8 mouse cellular contexts compared by ENCODE assay signal in the genomic region with DNA sequence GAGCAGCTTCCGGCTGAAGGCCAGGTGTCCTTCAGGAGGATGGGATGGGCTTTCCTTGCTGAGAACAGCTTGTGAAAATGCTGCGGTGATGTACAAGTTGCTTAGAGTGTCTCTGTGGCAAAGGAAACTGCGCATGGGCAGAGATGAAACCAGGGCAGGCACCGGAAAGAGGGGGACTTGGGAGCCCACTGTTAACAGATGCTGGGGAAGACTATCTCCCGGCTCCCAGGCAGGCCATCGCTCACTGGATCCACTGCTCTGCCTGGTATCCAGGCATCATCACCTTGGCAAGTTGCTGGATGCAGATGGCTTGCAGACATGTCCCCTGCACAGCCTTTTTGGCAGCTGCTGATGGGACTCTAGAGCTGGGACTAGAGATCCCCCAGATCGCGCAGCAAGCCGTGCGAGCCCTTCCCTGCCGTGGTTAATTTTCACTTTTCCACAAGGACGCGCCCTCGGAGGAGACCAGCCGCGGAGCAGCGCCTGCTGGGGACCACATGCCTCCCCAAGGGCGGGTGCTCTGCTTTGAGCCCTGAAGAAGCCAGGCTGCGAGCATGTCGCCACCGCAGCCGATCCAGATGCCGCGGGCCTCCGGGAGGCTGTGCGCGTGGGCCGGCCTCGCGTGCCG.
DNase-seq lines count a peak whose midpoint lies in the region; ATAC-seq lines count a peak whose summit lies in the region.

No protein-coding gene starts in this region.

- ATAC-seq in heart, embryonic 12.5 days (ENCODE audit: insufficient number of reproducible peaks, low FRiP score) = peak; percentile 64; the same call in 1 of the 2 replicates
- ATAC-seq in granulocyte monocyte progenitor cell, adult 5-6 weeks (replicated peaks; ENCODE audit: poor library complexity, severe bottlenecking) = no peak

- no peaks in the 10 kb centered on the region for H3K9me3 ChIP-seq in heart, embryonic 12.5 days (replicated peaks)
- H3K9me3 ChIP-seq in midbrain, embryonic 10.5 days (replicated peaks) = no peaks in the 10 kb centered on the region

- 3% methylated on average over 31 of the region's 31 CpGs for WGBS in heart, embryonic 12.5 days
- 4% methylated on average over 31 of the region's 31 CpGs for WGBS in midbrain, embryonic 10.5 days

- peak overlapping the region; percentile 61 for H3K4me3 ChIP-seq in heart, embryonic 12.5 days
- H3K4me3 ChIP-seq in midbrain, embryonic 10.5 days = peak overlapping the region; percentile 72

- H3K27ac ChIP-seq in heart, embryonic 12.5 days (ENCODE audit: poor library complexity, severe bottlenecking) = peak overlapping the region; percentile 85
- H3K27ac ChIP-seq in midbrain, embryonic 10.5 days (replicated peaks) = peak overlapping the region; percentile 93

- DNase-seq in urinary bladder, adult 2 months (ENCODE audit: low spot score) = peak; percentile 57
- DNase-seq in urinary bladder, postnatal 14 days (ENCODE audit: low spot score) = no peak
- DNase-seq in embryo, embryonic 10 days (ENCODE audit: low spot score) = peak; percentile 58
- peak; percentile 56 to 61 for DNase-seq in layer of hippocampus, postnatal 10 days (ENCODE audit: low spot score in 2 of 2)
- no peak for DNase-seq in midbrain, embryonic 10.5 days (ENCODE audit: low spot score)
- DNase-seq in splenic B cell, adult 2 months (ENCODE audit: low read depth, low spot score) = peak; percentile 12

- H3K4me1 ChIP-seq in heart, embryonic 12.5 days (replicated peaks) = peaks cover 32% of the 10 kb centered on the region
- H3K4me1 ChIP-seq in midbrain, embryonic 10.5 days = peaks cover 31% of the 10 kb centered on the region

- H3K36me3 ChIP-seq in heart, embryonic 12.5 days = no peaks in the 10 kb centered on the region
- no peaks in the 10 kb centered on the region for H3K36me3 ChIP-seq in midbrain, embryonic 10.5 days
- no peaks in the 10 kb centered on the region for H3K36me3 ChIP-seq in splenic B cell, adult 2 months (ENCODE audit: control insufficient read depth, insufficient read depth, low read length, poor library complexity, severe bottlenecking)

- H3K9ac ChIP-seq in heart, embryonic 12.5 days = peak overlapping the region; percentile 93

- peak overlapping the region; percentile 91 for H3K4me2 ChIP-seq in heart, embryonic 12.5 days

- H3K27me3 ChIP-seq in heart, embryonic 12.5 days (replicated peaks) = peaks cover 40% of the 10 kb centered on the region
- peaks cover 98% of the 10 kb centered on the region for H3K27me3 ChIP-seq in midbrain, embryonic 10.5 days (ENCODE audit: low read depth, poor library complexity, severe bottlenecking)
- no peaks in the 10 kb centered on the region for H3K27me3 ChIP-seq in splenic B cell, adult 2 months (ENCODE audit: control insufficient read depth, insufficient read depth, low read length, poor library complexity, severe bottlenecking)

Comparison
In these comparisons a context has a peak if more than half of its experiments do, and no peak if none do; other contexts are left out.
1. DNase-seq: peak in urinary bladder, adult 2 months (single experiment), embryo, embryonic 10 days (single experiment), layer of hippocampus, postnatal 10 days (2 of 2) and splenic B cell, adult 2 months (single experiment); none in urinary bladder, postnatal 14 days (single experiment) and midbrain, embryonic 10.5 days (single experiment).